Mouse (Mus musculus): Measurements from ENCODE around the gene Samd1.
A peak's percentile ranks its signal among the peaks of the same experiment; 100 is the strongest.
"Not testable (repeated sequence)": the region's sequence is repeated elsewhere in the genome, so short reads cannot be mapped to it uniquely, and the experiment has no call there.

Gene Samd1

DNA sequence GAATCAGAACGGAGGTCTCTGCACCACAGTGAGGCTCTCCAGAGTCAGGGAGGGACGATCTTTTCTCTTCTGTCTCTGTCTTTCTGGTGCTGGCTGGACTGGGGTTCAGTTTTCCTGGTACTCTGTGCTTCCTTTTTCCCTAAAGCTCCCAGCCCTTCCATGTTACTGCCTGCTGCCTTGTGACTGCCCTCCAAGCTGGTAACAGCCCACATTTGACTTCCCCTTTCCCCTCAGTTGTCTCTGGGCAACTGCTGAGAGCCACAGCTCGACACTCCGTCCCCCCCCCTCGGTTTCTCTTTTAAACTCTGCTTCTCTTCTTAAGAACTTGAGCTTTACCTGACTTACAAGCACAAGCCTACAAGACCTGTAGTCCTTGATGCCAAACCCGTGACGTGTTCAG, 8.2 kb upstream of the Samd1 start:
- no peak for DNase-seq

DNA sequence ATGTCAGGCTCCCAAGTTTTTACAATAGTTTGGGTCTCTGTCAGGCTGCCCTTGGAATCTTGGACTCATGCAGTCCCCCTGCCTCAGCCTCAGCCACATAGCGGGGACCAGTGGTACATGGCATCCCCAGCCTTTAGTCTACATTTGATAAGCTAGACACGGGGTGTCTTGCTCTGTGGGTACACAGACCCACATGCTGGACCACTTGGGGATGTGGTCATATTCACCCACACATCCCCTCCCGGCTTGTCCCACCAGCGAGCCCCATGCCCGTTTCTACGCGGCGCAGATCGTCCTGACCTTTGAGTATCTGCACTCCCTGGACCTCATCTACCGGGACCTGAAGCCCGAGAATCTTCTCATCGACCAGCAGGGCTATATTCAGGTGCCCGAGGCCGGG, 7.3 kb upstream of the Samd1 start:
- no peak for DNase-seq

DNA sequence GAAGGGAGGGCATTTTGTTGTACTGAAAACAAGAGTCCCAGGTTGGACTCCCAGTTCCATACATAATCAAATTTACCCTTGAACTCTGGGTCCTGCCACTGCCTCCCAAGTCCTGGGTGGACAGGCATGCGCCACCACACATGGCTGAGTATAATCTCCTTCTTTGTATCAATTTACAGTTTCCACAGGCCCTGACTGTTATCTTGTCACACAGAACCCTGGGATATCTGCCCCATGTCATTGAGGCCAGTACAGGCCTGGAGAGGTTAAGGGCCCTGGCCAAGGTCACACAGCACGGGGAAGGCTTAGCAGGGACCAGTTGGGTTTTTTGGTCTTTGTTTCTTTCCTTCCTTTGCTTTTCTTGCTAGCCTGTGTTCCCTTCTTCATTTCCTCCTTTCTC, 5.0 kb upstream of the Samd1 start:
- no peak for DNase-seq

DNA sequence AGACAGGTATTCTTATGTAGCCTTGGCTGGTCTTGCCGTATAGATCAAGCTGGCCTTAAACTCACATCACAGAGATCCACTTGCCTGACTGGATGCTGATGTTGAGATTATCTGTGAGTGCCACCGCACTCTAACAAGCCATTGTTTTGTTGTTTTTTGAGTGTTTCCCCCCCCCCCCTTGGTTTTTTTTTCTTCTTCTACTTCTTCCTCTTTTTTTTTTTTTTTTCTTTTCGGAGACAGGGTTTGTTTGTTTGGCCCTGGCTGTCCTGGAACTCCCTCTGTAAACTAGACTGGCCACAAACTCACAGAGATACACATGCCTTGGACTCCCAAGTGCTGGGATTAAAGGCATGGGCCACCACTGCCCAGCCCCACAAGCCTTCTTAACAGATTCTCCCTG, 3.4 kb upstream of the Samd1 start:
- no peak for DNase-seq

DNA sequence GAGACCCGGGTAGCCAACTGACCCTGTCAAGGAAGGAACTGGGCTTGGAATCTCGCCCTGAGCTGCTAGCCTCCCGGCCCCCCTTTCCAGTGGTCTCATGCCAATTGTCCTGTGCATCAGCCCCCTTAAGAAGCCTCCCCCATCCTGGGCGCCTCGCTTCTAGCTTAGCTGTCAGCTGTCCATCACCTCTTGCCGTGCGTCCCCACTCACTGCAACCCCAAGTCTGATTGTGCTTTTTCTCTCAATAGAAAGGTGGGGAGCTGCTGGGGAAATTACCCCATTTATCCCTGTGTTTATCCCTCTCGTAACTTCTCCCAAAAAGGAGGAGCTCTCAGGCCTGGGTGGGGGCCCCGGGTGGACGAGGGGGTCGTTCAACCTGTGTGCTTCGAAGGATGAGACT, 1.5 kb upstream of the Samd1 start:
- DNase-seq = no peak

DNA sequence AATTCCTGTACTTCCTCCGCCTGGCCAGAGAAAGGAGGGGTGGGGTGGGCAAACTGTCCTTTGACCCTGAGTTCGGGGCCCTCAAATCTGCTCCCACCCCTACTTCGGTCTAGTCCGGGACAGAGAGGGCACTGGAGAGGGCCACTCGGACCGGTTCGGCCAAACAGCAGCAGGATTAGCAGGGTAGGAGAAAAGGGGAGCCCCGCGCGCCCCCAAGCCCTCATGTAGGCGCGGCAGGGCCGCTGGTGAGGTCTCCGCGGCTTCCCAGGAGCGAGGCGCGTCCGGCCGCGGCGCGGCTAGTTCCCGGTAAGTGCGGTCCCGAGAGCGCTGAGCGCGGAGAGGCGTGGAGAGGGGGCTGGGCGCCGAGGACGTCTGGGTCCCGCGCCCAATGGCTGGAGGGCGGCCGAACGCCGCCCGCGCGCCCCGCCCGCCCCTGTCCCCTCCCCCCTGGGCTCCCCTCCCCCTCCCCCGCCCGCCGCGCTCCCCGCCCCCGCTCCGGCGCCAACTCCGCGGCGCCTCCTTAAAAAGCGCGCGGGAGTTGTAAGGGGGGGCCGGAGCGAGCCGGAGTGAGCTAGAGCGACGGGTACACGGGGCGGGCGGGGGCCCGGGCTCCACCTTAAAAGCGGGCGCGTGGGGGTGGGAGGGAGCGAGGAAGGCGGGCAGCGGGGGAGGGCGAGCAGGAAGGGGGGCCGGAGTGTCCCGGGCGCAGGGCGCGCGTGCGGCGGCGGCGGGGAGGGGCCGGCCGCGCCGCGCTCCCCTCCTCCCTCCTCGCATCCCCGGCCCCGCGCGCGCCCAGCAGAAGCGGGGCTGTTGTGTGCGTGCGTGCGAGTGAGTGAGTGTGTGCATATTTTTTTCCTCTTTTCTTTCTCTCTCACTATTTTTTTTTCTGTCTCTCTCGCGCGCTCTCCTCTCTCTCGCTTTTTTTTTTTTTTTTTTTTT, 636 bp upstream of the Samd1 start:
- peak; percentile 76 for DNase-seq

DNA sequence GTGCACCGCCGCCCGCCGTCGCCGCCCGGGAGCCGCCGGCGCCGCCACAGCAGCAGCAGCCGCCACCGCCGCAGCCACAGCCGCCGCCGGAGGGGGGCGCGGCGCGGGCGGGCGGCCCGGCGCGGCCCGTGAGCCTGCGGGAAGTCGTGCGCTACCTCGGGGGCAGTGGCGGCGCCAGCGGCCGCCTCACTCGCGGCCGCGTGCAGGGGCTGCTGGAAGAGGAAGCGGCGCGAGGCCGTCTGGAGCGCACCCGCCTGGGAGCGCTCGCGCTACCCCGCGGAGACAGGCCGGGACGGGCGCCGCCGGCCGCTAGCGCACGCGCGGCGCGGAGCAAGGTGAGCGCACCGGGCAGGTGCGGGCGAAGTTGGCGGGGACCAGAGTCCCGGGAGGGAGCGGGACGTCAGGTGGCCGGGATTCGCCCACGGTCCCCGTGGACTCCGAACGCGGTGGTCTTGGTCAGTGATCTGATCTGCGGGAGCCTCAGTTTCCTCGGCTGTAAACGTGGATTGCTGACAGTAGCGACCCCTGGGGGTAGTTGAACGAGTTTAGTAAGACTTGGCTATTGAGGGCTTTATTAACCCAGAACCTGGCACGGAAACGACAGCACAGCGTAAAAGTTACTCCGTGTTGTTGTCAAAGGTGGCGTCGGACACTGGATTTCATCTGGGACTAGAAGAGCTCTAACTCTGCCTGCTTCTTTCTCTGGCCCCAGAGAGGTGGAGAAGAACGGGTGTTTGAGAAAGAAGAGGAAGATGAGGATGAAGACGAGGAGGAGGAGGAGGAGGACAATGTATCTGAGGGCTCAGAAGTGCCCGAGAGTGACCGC, 972 bp downstream of the Samd1 start:
- DNase-seq = peak; percentile 47

DNA sequence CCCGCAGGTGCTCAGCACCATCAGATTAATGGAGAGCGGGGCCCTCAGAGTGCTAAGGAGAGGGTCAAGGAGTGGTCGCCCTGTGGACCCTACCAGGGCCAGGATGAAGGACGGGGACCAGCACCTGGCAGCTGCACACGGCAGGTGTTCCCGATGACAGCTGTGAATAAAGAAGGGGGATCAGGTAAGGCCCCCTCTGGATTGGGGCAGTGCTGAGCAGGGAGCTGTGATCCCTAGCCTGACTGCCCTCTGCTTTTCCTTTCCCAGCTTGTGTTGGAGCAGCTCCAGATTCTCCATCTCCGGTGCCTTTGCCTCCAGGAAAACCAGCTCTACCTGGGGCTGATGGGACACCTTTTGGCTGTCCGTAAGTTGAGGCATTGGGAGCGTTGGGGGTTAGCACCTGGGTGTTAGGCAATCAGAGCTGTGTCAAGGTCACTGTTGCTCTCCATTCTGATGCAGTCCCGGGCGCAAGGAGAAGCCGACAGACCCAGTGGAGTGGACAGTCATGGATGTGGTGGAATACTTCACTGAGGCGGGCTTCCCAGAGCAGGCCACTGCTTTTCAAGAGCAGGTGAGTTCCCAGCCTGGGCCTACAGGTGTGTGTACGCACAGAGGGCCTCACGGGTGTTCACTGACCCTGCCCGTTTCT, 1.7 kb downstream of the Samd1 start:
- DNase-seq = no peak

DNA sequence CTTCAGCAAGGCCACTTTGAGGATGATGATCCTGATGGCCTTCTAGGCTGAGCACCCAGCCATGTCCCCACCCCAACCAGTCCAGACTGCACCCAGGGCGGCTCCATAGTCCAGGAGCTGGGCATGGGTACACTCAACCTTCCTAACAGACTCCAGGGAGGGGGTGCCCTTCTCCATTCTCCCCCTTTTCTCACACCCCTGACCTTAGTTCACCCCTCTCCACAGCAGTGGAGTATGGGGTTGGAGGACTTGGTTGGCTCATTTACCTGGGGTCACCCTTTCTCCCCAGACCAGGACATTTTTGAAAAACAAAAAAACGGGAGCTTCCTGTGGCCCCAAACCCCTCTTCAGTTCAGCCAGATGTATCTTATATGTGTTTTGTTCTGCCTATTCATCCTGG, 2.4 kb downstream of the Samd1 start:
- no peak for DNase-seq

DNA sequence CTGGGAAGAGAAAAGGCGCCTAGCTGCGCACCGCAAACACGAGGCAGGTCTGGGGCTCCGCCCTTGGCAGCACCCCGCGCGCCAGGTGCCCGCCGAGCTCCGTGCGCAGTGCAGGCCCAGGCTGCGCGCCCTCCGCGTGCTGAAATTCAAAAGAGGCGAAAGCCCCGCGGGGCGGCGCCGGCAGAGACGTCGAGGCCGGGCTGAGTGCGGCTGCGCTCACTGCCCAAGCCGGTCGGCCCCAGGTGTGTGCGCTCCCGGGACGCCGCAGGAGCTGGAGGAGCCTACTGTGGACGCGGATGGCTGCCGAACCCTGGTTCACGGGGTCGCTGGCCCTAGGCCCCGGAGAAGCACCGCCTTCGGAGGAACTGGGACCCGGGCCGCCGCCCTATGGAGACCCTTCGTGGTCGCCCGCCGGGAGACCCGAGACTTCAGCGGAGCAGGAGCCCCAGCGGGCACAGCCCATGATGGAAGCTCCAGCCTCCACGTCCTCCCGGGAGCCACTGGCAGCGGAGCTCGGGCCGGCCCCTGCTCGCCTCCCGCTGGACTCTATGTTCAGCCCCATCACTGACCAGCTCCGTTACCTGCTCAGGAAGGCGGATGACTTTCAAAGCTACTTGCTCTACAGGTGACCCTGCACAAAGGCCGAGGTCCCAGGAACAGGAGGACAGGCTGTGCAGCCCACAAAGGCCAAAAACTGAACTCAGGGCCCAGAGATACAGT, 4.0 kb downstream of the Samd1 start, which contains the start of gene 1700067K01Rik:
Gene 1700067K01Rik, plus strand, starts transcription at position 222 of the 720 bp plus-strand sequence.
- DNase-seq = no peak

DNA sequence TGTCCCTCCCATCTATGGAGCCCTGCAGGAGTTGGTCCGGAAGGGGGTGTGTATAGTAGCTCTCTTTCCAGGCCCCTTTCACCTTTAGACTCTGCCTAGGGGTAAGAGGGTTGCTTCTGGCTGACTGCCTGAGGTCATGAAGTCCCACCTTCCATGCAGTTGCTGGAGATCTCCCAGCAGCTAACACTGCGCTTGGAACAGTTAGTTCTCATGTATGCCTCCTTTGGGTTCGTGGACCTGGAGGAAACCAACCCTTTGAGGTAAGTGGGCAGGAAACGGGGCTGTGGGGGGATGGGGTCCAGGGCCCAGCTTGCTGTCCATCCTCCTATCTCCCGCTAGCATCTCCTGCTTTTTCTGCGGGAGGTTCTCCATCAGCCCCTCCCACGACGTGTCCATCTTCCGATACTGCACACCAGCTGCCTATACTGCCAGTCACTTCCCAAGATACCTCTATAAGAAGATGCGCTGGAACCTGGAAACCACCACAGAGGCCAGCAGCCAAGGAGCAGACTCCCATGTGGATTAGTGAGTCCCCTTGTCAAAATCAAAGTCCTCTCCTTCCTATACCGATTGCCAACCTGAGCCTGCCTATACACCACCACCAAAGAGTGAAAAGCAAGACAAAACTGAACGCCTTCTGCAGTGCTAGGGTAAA, 5.6 kb downstream of the Samd1 start:
- DNase-seq = no peak

DNA sequence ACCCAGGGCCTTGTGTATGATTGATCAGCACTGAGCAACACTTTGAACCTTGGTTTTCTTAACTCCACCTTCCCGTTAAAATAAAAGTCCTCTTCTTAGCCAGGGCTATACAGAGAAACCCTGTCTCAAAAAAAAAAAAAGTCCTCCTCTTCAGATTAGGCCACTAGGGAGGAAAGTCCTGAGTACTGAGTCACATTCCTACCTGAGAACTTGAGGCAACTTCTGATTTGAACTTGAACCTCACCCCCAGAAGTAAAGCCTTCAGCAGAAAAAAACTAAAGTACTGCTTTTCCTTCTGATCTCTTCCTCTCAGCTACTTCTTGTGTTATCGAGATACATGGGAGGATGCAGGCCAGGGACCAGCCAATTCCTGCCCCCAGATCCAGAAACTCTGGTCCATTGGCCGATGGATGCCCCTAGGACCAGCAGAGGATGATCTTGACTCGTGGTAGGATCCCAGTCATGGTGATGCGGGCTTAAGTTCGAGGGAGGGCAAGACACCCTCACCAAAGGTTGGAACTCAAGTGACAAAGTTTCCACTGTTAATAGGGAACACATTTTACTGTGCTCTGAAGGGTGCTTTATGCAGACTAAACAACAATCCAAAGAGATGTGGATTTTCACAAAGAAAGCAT, 6.3 kb downstream of the Samd1 start:
- no peak for DNase-seq

DNA sequence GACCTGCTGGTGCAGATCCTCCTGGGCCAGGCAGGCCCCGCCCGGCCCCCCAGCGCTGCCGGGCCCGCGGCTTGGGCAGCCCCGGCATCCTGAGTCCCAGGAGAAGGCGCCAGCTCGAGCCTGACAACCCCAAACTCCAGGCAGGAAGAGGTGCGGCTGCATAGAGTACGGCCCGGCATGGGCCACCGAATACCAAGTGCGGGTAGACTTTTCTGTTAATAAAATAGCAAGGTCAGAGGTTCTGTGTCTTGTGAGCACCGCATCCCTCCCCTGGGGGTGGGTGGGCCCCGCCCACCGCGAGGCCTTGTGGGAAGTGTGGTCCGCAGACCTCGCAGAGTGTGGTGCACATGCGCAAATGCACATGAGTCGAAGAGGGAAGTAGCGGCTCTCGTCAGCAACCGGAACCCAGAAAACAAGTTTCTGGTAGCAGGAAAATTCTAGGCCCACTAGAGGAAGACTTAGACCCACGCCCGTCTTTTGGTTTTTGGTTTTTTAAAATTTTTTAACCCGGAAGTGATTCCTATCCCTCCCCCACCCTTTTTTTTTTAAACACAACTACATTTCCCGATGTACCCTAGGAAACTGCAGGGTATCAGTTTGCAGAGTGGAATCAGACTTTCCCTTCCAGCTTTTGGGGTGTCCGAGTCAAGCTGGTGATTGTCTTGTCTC, 7.2 kb downstream of the Samd1 start:
- DNase-seq = peak; percentile 93

DNA sequence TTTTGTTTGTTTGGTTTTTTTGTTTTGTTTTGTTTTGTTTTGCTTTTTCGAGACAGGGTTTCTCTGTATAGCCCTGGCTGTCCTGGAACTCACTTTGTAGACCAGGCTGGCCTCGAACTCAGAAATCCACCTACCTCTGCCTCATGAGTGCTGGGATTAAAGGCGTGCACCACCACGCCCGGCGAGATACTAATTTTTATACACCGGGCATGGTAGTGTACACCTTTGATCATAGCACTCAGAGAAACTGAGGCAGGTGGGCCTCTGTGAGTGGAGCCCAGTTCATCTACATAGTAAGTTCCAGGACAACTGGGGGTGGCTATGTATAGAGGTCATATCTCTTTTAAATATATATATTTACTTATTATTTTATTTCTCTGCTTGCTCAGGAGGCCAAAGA, 8.0 kb downstream of the Samd1 start:
- not testable (repeated sequence) for DNase-seq

DNA sequence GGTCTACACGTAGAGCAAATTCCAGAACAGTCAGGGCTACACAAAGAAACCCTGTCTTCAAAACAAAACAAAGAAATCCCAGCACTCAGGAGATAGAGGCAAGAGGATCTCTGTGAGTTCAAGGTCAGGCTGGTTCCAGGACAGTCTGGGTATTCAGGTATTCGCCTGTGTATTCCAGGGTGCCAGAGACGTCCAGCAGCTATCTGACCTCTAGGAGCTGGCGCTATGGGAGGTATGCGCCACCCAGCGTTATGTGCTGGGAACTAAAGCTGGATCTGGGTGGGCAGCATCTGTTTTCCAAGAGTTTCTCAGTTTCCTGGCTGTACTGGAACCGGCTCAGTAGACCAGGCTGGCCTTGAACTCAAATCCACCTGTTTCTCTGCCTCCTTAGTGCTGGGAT, 10.9 kb downstream of the Samd1 start:
- DNase-seq = no peak

DNA sequence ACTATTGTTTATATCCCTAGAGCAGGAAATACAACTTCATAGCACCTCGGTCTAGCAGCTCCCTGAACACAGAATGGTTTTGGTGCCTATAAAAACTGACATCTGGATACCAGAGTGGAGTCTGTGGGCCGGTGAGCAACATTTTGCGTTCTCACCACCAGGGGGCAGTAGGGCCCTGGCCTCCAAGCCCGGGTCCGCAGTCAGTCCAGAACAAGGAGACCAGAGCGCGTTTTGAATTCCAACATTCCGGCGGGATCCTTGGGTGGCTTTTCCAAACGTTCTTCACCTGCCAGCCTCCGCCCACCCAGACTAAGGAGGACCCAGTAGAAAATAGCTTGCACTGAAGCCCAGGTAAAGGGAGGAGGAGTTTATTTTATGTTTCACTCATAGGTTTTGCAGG, 12.4 kb downstream of the Samd1 start:
- DNase-seq = peak; percentile 82

DNA sequence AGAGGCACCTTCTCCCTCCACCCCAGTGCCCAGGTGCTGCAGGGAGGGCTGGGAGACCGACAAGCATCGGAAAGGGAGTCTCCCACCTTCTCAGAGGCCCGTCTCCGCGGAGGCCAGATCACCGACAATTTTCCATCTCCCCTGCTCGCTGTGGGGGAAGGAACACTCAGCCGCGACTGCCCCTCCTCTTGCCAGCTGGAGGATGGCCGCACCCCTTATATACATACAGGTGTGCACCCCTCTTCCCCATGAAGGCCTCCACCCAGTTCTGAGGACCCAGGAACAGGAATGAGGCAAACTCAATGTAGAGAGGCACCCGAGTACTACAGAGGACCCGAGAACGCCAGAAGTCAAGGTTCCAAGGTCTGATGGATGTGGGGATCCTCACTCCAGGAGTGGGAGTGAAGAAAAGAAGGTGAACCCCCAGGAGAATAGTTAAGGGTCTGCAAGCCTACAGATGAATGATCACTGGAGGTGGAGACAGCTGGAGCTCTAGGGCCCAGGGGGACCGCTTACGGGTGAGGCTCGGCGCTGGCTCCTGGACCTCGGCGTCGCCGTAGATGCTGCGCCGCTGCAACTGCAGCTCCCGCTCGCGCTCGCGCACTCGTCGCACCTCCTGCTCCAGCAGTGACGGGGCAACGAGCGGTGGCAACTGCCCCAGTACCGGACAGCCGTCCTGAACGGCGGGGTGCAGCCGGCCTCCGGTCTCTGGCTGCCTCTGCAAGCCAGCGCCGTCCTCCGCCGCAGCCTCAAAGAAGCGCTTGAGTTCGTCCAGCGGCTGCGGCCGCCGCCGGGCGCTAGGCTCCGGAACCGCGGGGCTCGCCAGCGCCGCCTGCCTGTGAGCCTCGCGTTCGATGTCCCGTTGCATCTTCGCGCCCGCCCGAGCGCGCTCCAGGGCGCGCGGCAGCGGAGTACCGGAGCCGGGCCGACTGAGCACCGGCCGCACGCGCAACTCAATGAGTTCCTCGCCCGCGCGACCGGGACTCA, 13.4 kb downstream of the Samd1 start:
- DNase-seq = peak; percentile 60

DNA sequence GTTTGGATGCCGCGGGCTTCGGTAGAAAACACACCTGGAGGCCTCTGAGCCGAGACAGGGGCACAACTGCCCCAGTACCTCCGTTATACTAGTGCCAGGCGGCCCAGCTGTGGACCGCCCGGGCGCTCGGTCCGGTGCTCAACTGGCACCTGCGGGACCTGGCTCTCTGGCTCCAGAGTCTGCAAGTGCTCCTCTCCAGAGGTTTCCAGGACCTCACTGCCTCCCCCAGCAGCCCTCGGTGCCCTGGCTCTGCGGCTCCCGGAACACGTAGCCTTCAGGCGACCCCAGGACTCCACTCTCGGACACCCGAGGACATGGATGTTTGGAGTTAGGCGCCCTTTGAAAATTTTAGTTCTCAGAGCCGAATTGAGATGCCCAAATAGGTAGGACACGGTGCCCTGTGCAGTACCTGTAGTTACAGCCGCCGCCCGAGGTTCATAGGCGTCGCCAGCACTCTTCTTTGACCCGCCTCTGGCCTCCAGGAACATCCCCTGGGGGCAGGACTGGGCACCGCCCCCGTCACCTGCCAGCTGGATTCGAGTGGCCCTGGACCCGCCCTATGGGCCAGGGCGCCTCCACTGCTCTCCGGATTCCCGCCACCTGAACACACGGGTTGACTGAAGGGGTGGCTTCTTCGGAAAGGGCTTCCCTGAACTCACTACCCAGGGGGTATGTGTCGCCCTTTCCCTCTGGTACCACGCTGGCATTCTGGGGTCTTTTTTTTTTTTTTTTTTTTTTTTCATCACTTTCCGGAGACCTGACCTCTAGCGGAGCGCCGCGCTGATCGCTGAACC, 14.4 kb downstream of the Samd1 start, which contains the start of gene 2210011C24Rik:
Gene 2210011C24Rik, minus strand, starts transcription at position 467 of the 794 bp plus-strand sequence.
- DNase-seq = no peak
